Mouse (Mus musculus) T-helper 1 cell (primary cell): ENCODE measurements around the gene Bicc1.

Experiments used
- in situ Hi-C: fragments of 300-600 bp; cut with MboI, MseI; formaldehyde crosslinking; loops from one replicate; pipeline ENCODE4 v1.15.1; 2025; ENCODE audit warnings: high pct_unique_total_duplicates

The Bicc1 gene

GRCm38 (mm10) chr10:71122480-71122879, 37.0 kb downstream of the Bicc1 start:
- in situ Hi-C loops = no loop called here

GRCm38 (mm10) chr10:71120769-71121165, 38.7 kb downstream of the Bicc1 start:
- in situ Hi-C loops = no loop called here

- in situ Hi-C loops = no loop called here
These were observed 39.3 kb downstream of the Bicc1 start for GRCm38 (mm10) chr10:71120121-71120768.

GRCm38 (mm10) chr10:71119120-71119847, 40.2 kb downstream of the Bicc1 start:
- in situ Hi-C loops = no loop called here

GRCm38 (mm10) chr10:71117766-71118165, 41.7 kb downstream of the Bicc1 start:
- in situ Hi-C loops = no loop called here

GRCm38 (mm10) chr10:71114260-71114920, 45.1 kb downstream of the Bicc1 start:
- in situ Hi-C loops = no loop called here

- in situ Hi-C loops = no loop called here
These were observed 52.9 kb downstream of the Bicc1 start for GRCm38 (mm10) chr10:71106491-71107205.

GRCm38 (mm10) chr10:71104791-71105190, 54.7 kb downstream of the Bicc1 start:
- in situ Hi-C loops = no loop called here

- in situ Hi-C loops = no loop called here
These were observed 58.5 kb downstream of the Bicc1 start for GRCm38 (mm10) chr10:71100815-71101499.

- in situ Hi-C loops = no loop called here
These were observed 64.7 kb downstream of the Bicc1 start for GRCm38 (mm10) chr10:71094707-71095254.

GRCm38 (mm10) chr10:71093312-71093711, 66.2 kb downstream of the Bicc1 start:
- in situ Hi-C loops = no loop called here

- in situ Hi-C loops = no loop called here
These were observed 72.2 kb downstream of the Bicc1 start for GRCm38 (mm10) chr10:71087359-71087716.

- in situ Hi-C loops = no loop called here
These were observed 72.7 kb downstream of the Bicc1 start for GRCm38 (mm10) chr10:71086571-71087358.

GRCm38 (mm10) chr10:71082986-71083385, 76.5 kb downstream of the Bicc1 start:
- in situ Hi-C loops = no loop called here

GRCm38 (mm10) chr10:71078856-71079255, 80.6 kb downstream of the Bicc1 start:
- in situ Hi-C loops = no loop called here

GRCm38 (mm10) chr10:71065009-71065408, 94.5 kb downstream of the Bicc1 start:
- in situ Hi-C loops = no loop called here

- in situ Hi-C loops = no loop called here
These were observed 94.9 kb downstream of the Bicc1 start for GRCm38 (mm10) chr10:71064576-71064975.

GRCm38 (mm10) chr10:71062151-71062550, 97.3 kb downstream of the Bicc1 start:
- in situ Hi-C loops = no loop called here

- in situ Hi-C loops = no loop called here
These were observed 99.2 kb downstream of the Bicc1 start for GRCm38 (mm10) chr10:71060269-71060668.

GRCm38 (mm10) chr10:71058616-71059247, 100.8 kb downstream of the Bicc1 start:
- in situ Hi-C loops = loop anchor here (10.0 kb wide), 1 partner anchor 1914 kb away; no protein-coding TSS in a partner anchor
